Comparison of ENCODE assay signal across 16 mouse cellular contexts in genomic region chr13:99189671-99190070, GRCm38 (mm10). TPM values are rescaled to one million over a fixed set of nuclear protein-coding genes. Genes with fewer than 3 reads are reported as not detected.
DNase-seq lines count a peak whose midpoint lies in the region; ATAC-seq and TF ChIP-seq lines count a peak whose summit lies in the region.
"Had no signal": no experiment of that assay in that cellular context is flagged by ENCODE, and none has a peak within 500 bp of the region (broad histone marks: within the 10 kb centered on the region; RNA-seq: fewer than 3 reads in every experiment).

No protein-coding gene starts in this region.

- WGBS in heart, embryonic 14.5 days, result 73% methylated on average over 3 of the region's 3 CpGs
- WGBS in kidney, embryonic 16.5 days, result 71% methylated on average over 3 of the region's 3 CpGs
- WGBS in midbrain, embryonic 11.5 days, result 73% methylated on average over 3 of the region's 3 CpGs
- WGBS in midbrain, postnatal 0 days, result 73% methylated on average over 3 of the region's 3 CpGs
- 88% methylated on average over 3 of the region's 3 CpGs for WGBS in olfactory bulb, adult 2 months

- intact Hi-C loops in heart, postnatal 25 days (cut with DNase I), result loop anchor here (2.0 kb wide), 1 partner anchor 41 kb away; no protein-coding TSS in a partner anchor

- no peak for DNase-seq in heart, postnatal 25 days (ENCODE audit: low spot score)
- DNase-seq in kidney, postnatal 14 days, result no peak
- peak; percentile 12 for DNase-seq in midbrain, embryonic 11.5 days (ENCODE audit: low spot score, missing footprints)
- DNase-seq in midbrain, postnatal 0 days (ENCODE audit: low spot score), result no peak
- DNase-seq in frontal cortex, postnatal 14 days (ENCODE audit: low spot score in 2 of 2), result no peak
- DNase-seq: adrenal gland, adult 8-10 months; cerebellum, adult 9-10 months; layer of hippocampus, adult 9-11 months; right cerebral cortex, postnatal 25 days had no signal

- H3K27ac ChIP-seq in heart, embryonic 14.5 days (replicated peaks in 1 of 2; ENCODE audit: control insufficient read depth in 1 of 2, insufficient read depth in 1 of 2, low read depth in 2 of 2, low read length in 2 of 2), result peak overlapping the region; percentile 25 to 76; a peak in 3 of 4 replicates
- H3K27ac ChIP-seq in kidney, embryonic 16.5 days (ENCODE audit: low read length), result peak overlapping the region; percentile 57; the same call in 1 of the 2 replicates
- no peak overlapping the region for H3K27ac ChIP-seq in midbrain, embryonic 11.5 days (ENCODE audit: low read depth, low read length)
- no peak overlapping the region for H3K27ac ChIP-seq in midbrain, postnatal 0 days (ENCODE audit: low read depth, low read length)
- H3K27ac ChIP-seq in olfactory bulb, adult 2 months (ENCODE audit: insufficient read depth, low read depth, low read length), result peak overlapping the region; percentile 20; the same call in 1 of the 2 replicates
- H3K27ac ChIP-seq: forebrain, embryonic 13.5 days; midbrain, embryonic 13.5 days had no signal

- TF ChIP-seq POLR2A in olfactory bulb, adult 2 months (IDR thresholded peaks at IDR 0.05; ENCODE audit: insufficient read depth, low read depth, low read length), result no peak

- H3K4me3 ChIP-seq in heart, embryonic 14.5 days (ENCODE audit: control insufficient read depth in 1 of 2, insufficient read depth in 1 of 2, low read depth in 1 of 2, low read length in 2 of 2), result no peak overlapping the region
- no peak overlapping the region for H3K4me3 ChIP-seq in kidney, embryonic 16.5 days (ENCODE audit: low read length)
- no peak overlapping the region for H3K4me3 ChIP-seq in midbrain, embryonic 11.5 days (ENCODE audit: low read depth, low read length)
- no peak overlapping the region for H3K4me3 ChIP-seq in midbrain, postnatal 0 days (ENCODE audit: low read depth, low read length)
- H3K4me3 ChIP-seq in olfactory bulb, adult 2 months (ENCODE audit: insufficient read depth, low read depth, low read length), result no peak overlapping the region
- H3K4me3 ChIP-seq: forebrain, embryonic 13.5 days; midbrain, embryonic 13.5 days had no signal

- H3K9ac ChIP-seq in heart, embryonic 14.5 days (ENCODE audit: low read length), result no peak overlapping the region
- H3K9ac ChIP-seq in kidney, embryonic 16.5 days (replicated peaks; ENCODE audit: low read length), result no peak overlapping the region
- H3K9ac ChIP-seq in midbrain, embryonic 11.5 days (ENCODE audit: low read length), result no peak overlapping the region
- H3K9ac ChIP-seq in midbrain, postnatal 0 days (replicated peaks; ENCODE audit: low read length, poor library complexity, severe bottlenecking), result no peak overlapping the region
- H3K9ac ChIP-seq: forebrain, embryonic 13.5 days; midbrain, embryonic 13.5 days had no signal

- peaks cover 17 to 34% of the 10 kb centered on the region in 2 experiments for H3K4me1 ChIP-seq in heart, embryonic 14.5 days (ENCODE audit: control insufficient read depth in 2 of 2, insufficient read depth in 2 of 2, low read length in 2 of 2)
- H3K4me1 ChIP-seq in kidney, embryonic 16.5 days (ENCODE audit: insufficient read depth, low read length), result peaks cover 20% of the 10 kb centered on the region
- no peaks in the 10 kb centered on the region for H3K4me1 ChIP-seq in midbrain, embryonic 11.5 days (ENCODE audit: control insufficient read depth, insufficient read depth, low read length)
- no peaks in the 10 kb centered on the region; the same call in 1 of the 2 replicates for H3K4me1 ChIP-seq in midbrain, postnatal 0 days (ENCODE audit: insufficient read depth, low read length)
- no peaks in the 10 kb centered on the region for H3K4me1 ChIP-seq in olfactory bulb, adult 2 months (ENCODE audit: control insufficient read depth, insufficient read depth, low read length)

- no peaks in the 10 kb centered on the region for H3K36me3 ChIP-seq in heart, embryonic 14.5 days (ENCODE audit: control insufficient read depth, insufficient read depth, low read length)
- no peaks in the 10 kb centered on the region for H3K36me3 ChIP-seq in kidney, embryonic 16.5 days (ENCODE audit: insufficient read depth, low read length)
- no peaks in the 10 kb centered on the region for H3K36me3 ChIP-seq in midbrain, embryonic 11.5 days (ENCODE audit: control insufficient read depth, insufficient read depth, low read length)
- H3K36me3 ChIP-seq in midbrain, postnatal 0 days (ENCODE audit: insufficient read depth, low read length), result no peaks in the 10 kb centered on the region
- H3K36me3 ChIP-seq: midbrain, embryonic 13.5 days had no signal

- H3K4me2 ChIP-seq in heart, embryonic 14.5 days (ENCODE audit: low read length), result peak overlapping the region; percentile 3; the same call in 1 of the 2 replicates
- peak overlapping the region; percentile 10; the same call in 1 of the 2 replicates for H3K4me2 ChIP-seq in kidney, embryonic 16.5 days (replicated peaks; ENCODE audit: low read depth, low read length)
- H3K4me2 ChIP-seq in midbrain, embryonic 11.5 days, result no peak overlapping the region
- no peak overlapping the region for H3K4me2 ChIP-seq in midbrain, postnatal 0 days (ENCODE audit: low read depth, low read length, poor library complexity, severe bottlenecking)
- H3K4me2 ChIP-seq: forebrain, embryonic 13.5 days; midbrain, embryonic 13.5 days had no signal

- H3K27me3 ChIP-seq in heart, embryonic 14.5 days (ENCODE audit: control insufficient read depth, insufficient read depth, low read length), result no peaks in the 10 kb centered on the region
- no peaks in the 10 kb centered on the region for H3K27me3 ChIP-seq in kidney, embryonic 16.5 days (ENCODE audit: insufficient read depth, low read length)
- no peaks in the 10 kb centered on the region for H3K27me3 ChIP-seq in midbrain, embryonic 11.5 days (ENCODE audit: control insufficient read depth, insufficient read depth, low read length)
- H3K27me3 ChIP-seq in midbrain, postnatal 0 days (ENCODE audit: insufficient read depth, low read length), result no peaks in the 10 kb centered on the region
- H3K27me3 ChIP-seq: forebrain, embryonic 13.5 days; midbrain, embryonic 13.5 days had no signal

- ATAC-seq in heart, embryonic 14.5 days (ENCODE audit: insufficient number of reproducible peaks, insufficient read depth, low FRiP score, low read depth), result no peak
- ATAC-seq in kidney, embryonic 16.5 days (ENCODE audit: low FRiP score, low TSS enrichment), result no peak
- ATAC-seq in midbrain, embryonic 11.5 days (ENCODE audit: low FRiP score), result no peak
- no peak for ATAC-seq in midbrain, postnatal 0 days (ENCODE audit: low FRiP score)
- ATAC-seq: CD4-positive, CD25-positive, alpha-beta regulatory T cell, adult 4 months; forebrain, embryonic 13.5 days; midbrain, embryonic 13.5 days had no signal

- TF ChIP-seq CTCF in midbrain, postnatal 0 days (IDR thresholded peaks at IDR 0.05), result no peak
- no peak for TF ChIP-seq CTCF in olfactory bulb, adult 2 months (IDR thresholded peaks at IDR 0.05; ENCODE audit: insufficient read depth, low read depth, low read length)

- no peaks in the 10 kb centered on the region for H3K9me3 ChIP-seq in heart, embryonic 14.5 days (ENCODE audit: control insufficient read depth, low read length)
- H3K9me3 ChIP-seq in kidney, embryonic 16.5 days (ENCODE audit: low read length), result no peaks in the 10 kb centered on the region
- H3K9me3 ChIP-seq in midbrain, embryonic 11.5 days (ENCODE audit: control insufficient read depth, low read length), result no peaks in the 10 kb centered on the region
- no peaks in the 10 kb centered on the region for H3K9me3 ChIP-seq in midbrain, postnatal 0 days (ENCODE audit: low read length)
- H3K9me3 ChIP-seq: forebrain, embryonic 13.5 days; midbrain, embryonic 13.5 days had no signal

RNA-seq across cellular contexts. Expression of gene Zfp366, which starts 5.0 kb away (rescaled TPM):
- 0.95 and 1.0 TPM in 2 replicates for polyA plus RNA-seq in heart, embryonic 14.5 days (2014; fragmentation: Nextera tagmentation; extraction: Ambion mirVana)
- 10 to 100 TPM in 1 of 2 experiments, 1 to 10 TPM in 1; 8.9 to 11.6 TPM for total RNA-seq in heart, postnatal 25 days (2021)
- polyA plus RNA-seq in kidney, embryonic 16.5 days (2015; fragmentation: Nextera tagmentation; extraction: Ambion mirVana), result 0.96 and 1.1 TPM in 2 replicates
- 0.75 and 0.87 TPM in 2 replicates for polyA plus RNA-seq in midbrain, embryonic 11.5 days (2014; fragmentation: Nextera tagmentation; extraction: Ambion mirVana)
- 1.9 TPM in 2 replicates for total RNA-seq in midbrain, postnatal 0 days (2014; rRNA removed)
- polyA plus RNA-seq in midbrain, postnatal 0 days (2015; fragmentation: Nextera tagmentation; extraction: Ambion mirVana), result 0.30 and 0.42 TPM in 2 replicates
- polyA plus RNA-seq in olfactory bulb, adult 2 months (2012; ENCODE audit: insufficient read depth, insufficient read length, low replicate concordance, missing spikeins), result not detected in 2 replicates
- total RNA-seq: MEL had no signal

Comparison
In these comparisons a context has a peak if more than half of its experiments do, and no peak if none do; other contexts are left out.
1. H3K27ac ChIP-seq: peak in heart, embryonic 14.5 days (2 of 2), kidney, embryonic 16.5 days (single experiment) and olfactory bulb, adult 2 months (single experiment); none in midbrain, embryonic 11.5 days (single experiment) and midbrain, postnatal 0 days (single experiment).
2. H3K4me2 ChIP-seq: peak in heart, embryonic 14.5 days (single experiment) and kidney, embryonic 16.5 days (single experiment); none in midbrain, embryonic 11.5 days (single experiment) and midbrain, postnatal 0 days (single experiment).